Mouse (Mus musculus) embryonic facial prominence, embryonic 11.5 days (tissue): ENCODE data around the gene Tmem179b. TPM values are rescaled to one million over a fixed set of nuclear protein-coding genes. Genes with fewer than 3 reads are reported as not detected.

Source experiments
- ATAC-seq: fragments of 200-750 bp; cut with Nextera tagmentation; replicated peaks from 2 replicates; pipeline ENCODE4 v1.8.0; 2017; ENCODE audit warnings: low read depth; ENCODE audit not compliant: insufficient number of reproducible peaks, low FRiP score, low TSS enrichment
- DNase-seq: peaks from one replicate; pipeline ENCODE4 v3.0.0-alpha.2; 2015; ENCODE audit warnings: low spot score
- H3K27ac ChIP-seq: fragments of 300-500 bp; sonication (generic); replicated peaks from 2 replicates; pipeline ENCODE4 v1.5.1; 2014; ENCODE audit warnings: mild to moderate bottlenecking, low read depth, low read length, control low read depth
- H3K27me3 ChIP-seq: fragments of 300-500 bp; sonication (generic); 2 replicates; pipeline ENCODE4 v1.6.1; 2014; ENCODE audit warnings: mild to moderate bottlenecking, low read length, moderate library complexity, mixed read lengths; ENCODE audit not compliant: control insufficient read depth, insufficient read depth
- H3K36me3 ChIP-seq: fragments of 300-500 bp; sonication (generic); replicated peaks from 2 replicates; pipeline ENCODE4 v1.6.1; 2014; ENCODE audit warnings: low read depth, mild to moderate bottlenecking, low read length, moderate library complexity, mixed read lengths; ENCODE audit not compliant: control insufficient read depth, insufficient read depth
- H3K4me1 ChIP-seq: fragments of 300-500 bp; sonication (generic); 2 replicates; pipeline ENCODE4 v1.6.1; 2014; ENCODE audit warnings: low read length, mixed read lengths; ENCODE audit not compliant: control insufficient read depth, insufficient read depth
- H3K4me2 ChIP-seq: fragments of 300-500 bp; sonication (generic); 2 replicates; pipeline ENCODE4 v1.6.1; 2014; ENCODE audit warnings: low read depth, mild to moderate bottlenecking, control low read depth, low read length, moderate library complexity
- H3K4me3 ChIP-seq: fragments of 300-500 bp; sonication (generic); 2 replicates; pipeline ENCODE4 v1.5.1; 2014; ENCODE audit warnings: low read depth, low read length, control low read depth
- H3K9ac ChIP-seq: fragments of 300-500 bp; sonication (generic); replicated peaks from 2 replicates; pipeline ENCODE4 v1.6.1; 2014; ENCODE audit warnings: mild to moderate bottlenecking, control low read depth, low read length
- H3K9me3 ChIP-seq: fragments of 300-500 bp; sonication (generic); replicated peaks from 2 replicates; pipeline ENCODE4 v1.6.1; 2016; ENCODE audit warnings: mild to moderate bottlenecking, low read length, inconsistent platforms, mixed read lengths; ENCODE audit not compliant: control insufficient read depth
- WGBS: fragments of 180-500 bp; shearing (Covaris S2); extraction: QIAGEN DNeasy Blood & Tissue Kit; methylation state at CpG from one replicate; pipeline ENCODE4 v1.1.7; 2014; 5-methylcytosine and 5-hydroxymethylcytosine counted together
- polyA plus RNA-seq: library from polyadenylated mRNA; unstranded; fragments of >200 nt; fragmentation: Nextera tagmentation; extraction: Ambion mirVana; gene quantifications from 2 replicates; pipeline ENCODE4 v1.2.1, GENCODE M21; 2014

The Tmem179b gene
- polyA plus RNA-seq, 1 experiment from 2014 or later: 44.8 TPM

DNA sequence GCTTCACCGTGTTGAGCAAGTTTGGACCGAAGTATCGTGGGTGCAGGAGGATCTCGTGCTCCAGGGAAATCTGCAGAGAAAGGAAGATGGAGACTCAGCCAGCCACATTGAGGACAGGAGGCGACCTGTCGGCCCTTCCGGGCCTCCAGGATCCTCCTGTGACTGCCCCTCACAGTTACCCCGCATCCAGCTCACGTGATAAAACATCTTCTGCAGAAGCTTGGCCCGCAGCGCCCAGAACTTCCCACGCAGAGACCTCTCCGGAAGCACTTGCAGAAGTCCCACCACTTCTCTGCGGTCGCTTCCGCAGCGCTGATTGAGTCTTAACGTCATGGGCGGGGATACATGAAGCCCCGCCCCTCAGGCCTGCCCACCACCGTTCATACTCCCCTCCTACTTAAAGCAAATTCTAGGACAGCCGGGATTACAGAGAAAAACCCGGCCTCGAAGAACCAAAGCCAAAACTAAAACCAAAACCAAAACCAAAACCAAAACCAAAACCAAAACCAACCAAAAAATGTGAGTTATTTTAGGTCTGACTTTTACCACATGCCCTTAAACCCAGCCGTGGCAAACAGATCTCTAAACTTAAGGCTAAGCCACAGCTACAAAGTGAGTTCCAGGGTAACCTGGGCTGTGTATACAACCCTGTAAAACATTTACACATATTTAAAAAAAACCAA, 24.1 kb upstream of the Tmem179b start, which contains the start of gene Polr2g:
Gene Polr2g (minus strand): TSS at position 314 of the 683 bp plus-strand sequence.
- H3K4me1 ChIP-seq: no peaks in the 10 kb centered on the region
- peak within 1 kb of the TSS; percentile 80 for H3K4me3 ChIP-seq
- peak within 1 kb of the TSS; percentile 52 for H3K4me2 ChIP-seq
- peaks cover 9% of the 10 kb centered on the region for H3K36me3 ChIP-seq
- ATAC-seq (peak; percentile 57; the same call in 1 of the 2 replicates), DNase-seq (peak; percentile 96)
- WGBS: 2% methylated on average over 25 of the region's 25 CpGs
- H3K27ac ChIP-seq: no peak within 1 kb of the TSS
- H3K9me3 ChIP-seq: no peaks in the 10 kb centered on the region
- H3K27me3 ChIP-seq: no peaks in the 10 kb centered on the region
- H3K9ac ChIP-seq: peak within 1 kb of the TSS; percentile 86

DNA sequence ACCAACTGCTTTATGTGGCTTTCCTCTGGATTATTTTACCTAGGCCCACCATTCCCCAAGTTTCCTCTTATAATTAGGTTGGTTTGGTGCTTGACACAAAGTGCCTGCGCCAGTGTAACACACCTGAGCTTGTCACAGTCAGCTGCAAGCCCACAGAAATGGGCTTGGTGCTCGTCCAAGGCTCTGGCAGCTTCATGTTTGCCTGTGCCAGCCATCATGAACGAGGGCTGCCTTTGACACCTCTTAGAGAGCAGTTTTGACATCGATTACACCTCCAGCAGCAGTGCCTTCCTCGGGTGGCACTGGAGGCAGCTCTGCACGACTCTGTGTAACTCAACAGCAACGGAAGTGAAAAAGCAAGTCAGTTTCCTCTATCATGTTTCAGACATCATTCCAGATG, 15.9 kb upstream of the Tmem179b start:
- Histone ChIP-seq H3K27ac (no peak overlapping the region), H3K4me1 (no peaks in the 10 kb centered on the region), H3K36me3 (peaks cover 12% of the 10 kb centered on the region), H3K27me3 (no peaks in the 10 kb centered on the region), H3K4me3 (no peak overlapping the region), H3K4me2 (no peak overlapping the region), H3K9ac (no peak overlapping the region), H3K9me3 (no peaks in the 10 kb centered on the region)
- ATAC-seq: no peak
- 87% methylated on average over 7 of the region's 7 CpGs for WGBS
- DNase-seq: no peak

DNA sequence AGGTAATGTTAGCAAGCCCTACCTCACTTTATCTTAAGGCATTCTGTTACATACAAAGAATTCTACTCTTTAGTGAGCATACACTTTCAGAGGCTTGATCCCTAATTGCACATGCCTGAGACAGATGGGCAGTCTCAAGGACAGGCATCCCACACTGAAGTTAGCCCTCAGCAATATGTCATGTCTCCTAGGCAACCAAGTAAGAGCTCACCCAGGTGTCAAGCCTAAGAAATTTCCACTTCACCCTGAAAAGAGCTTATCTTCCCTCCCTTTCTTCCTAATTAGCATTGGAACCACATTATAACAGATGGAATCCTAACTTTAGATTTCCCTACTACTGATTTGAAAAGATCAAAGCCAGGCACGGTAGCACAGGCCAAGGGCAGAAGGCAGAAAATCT, 14.9 kb upstream of the Tmem179b start:
- peaks cover 9% of the 10 kb centered on the region for H3K36me3 ChIP-seq
- 58% methylated on average over 1 of the region's 1 CpGs for WGBS
- no peak overlapping the region for H3K4me3 ChIP-seq
- no peaks in the 10 kb centered on the region for H3K27me3 ChIP-seq
- H3K9ac ChIP-seq: no peak overlapping the region
- DNase-seq (no peak), ATAC-seq (no peak)
- H3K27ac ChIP-seq: no peak overlapping the region
- no peaks in the 10 kb centered on the region for H3K9me3 ChIP-seq
- H3K4me1 ChIP-seq: no peaks in the 10 kb centered on the region
- H3K4me2 ChIP-seq: no peak overlapping the region

DNA sequence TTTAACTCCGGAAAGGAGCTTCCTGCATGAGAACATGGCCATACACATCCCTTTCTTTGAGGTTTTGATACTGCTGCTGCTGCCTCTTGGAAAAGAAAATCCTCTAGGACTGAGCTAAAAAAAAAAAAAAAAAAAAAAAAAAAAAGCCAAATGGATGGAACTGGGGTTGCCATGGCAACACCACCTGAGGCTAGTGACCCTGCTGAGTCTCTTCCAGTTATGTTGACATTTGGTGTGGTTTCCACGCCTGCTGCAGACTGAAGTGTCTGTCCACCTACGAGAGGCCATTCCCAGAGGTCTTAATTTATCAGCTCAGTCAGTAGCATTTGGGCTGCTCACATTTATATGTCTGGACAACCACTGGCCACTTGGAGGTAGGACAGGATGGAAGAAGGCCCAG, 14.3 kb upstream of the Tmem179b start:
- no peak overlapping the region for H3K4me2 ChIP-seq
- ATAC-seq (no peak), DNase-seq (peak; percentile 31)
- 21% methylated on average over 3 of the region's 3 CpGs for WGBS
- no peaks in the 10 kb centered on the region for H3K4me1 ChIP-seq
- H3K36me3 ChIP-seq: peaks cover 4% of the 10 kb centered on the region
- no peak overlapping the region for H3K27ac ChIP-seq
- H3K9ac ChIP-seq: peak overlapping the region; percentile 22; the same call in 1 of the 2 replicates
- H3K27me3 ChIP-seq: no peaks in the 10 kb centered on the region
- H3K9me3 ChIP-seq: no peaks in the 10 kb centered on the region
- no peak overlapping the region for H3K4me3 ChIP-seq

DNA sequence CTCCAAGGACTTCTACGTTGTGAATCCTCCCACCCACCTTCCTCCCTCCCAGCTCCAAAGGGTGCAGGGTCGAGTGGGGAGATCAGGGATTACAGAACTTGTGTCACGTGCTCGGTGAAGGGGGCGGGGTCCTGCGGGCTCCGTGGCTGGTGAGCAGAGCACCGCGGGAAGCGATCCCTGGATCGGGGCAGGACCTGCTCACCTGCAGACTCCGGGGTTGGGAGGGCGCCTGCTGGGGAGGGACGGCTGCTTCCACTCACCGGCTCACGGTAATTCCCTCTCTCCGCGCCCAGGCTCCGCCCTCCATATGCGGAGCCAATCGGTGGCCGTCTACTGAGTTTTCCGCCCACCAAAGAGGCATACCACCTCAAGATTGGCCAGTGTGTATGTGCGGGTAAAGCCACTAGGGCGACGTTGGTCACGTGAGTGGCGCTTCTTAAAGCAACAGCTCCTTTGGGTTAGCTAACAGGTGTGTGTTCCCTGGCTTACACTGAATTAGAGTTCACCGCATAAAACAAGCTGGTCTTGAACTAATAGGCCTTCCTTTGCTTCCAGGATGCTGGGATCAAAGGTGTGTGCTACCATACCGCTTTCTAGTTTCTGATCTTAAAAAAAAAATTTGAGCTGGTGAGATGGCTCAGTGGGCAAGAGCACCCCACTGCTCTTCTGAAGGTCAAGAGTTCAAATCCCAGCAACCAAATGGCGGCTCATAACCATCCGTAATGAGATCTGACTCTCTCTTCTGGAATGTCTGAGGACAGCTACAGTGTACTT, 11.9 kb upstream of the Tmem179b start, which contains the start of gene Taf6l:
Gene Taf6l (minus strand): TSS at position 410 of the 774 bp plus-strand sequence.
- under 1% methylated on average over 32 of the region's 32 CpGs for WGBS

DNA sequence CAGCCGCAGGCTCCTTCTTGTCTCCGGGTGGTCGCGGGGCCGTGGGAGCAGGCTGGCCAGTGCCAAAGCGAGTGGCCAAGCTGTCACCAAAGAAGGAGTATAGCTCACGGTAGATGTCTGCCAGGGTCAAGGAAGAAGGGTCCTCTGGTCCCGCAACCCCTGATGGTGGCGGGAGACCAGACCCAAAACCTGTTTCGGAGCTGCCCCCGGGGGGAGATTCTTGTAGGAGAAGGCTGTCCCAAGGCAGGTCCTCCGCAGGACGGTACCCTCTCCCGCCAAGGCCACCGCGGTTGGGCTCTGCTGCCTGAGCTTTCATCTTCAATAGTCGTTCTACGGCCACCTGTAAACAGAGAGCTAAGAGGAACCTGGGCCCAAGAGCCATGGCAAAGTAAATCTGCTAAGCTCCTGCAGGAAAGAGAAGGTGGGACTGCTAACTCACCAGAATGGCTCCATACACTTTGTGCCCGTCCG, 719 bp upstream of the Tmem179b start:
- peak overlapping the region; percentile 96 for H3K9ac ChIP-seq
- H3K36me3 ChIP-seq: no peaks in the 10 kb centered on the region; the same call in 1 of the 2 replicates
- H3K4me3 ChIP-seq: peak overlapping the region; percentile 74
- H3K9me3 ChIP-seq: no peaks in the 10 kb centered on the region
- peak overlapping the region; percentile 94 for H3K27ac ChIP-seq
- DNase-seq (no peak), ATAC-seq (peak; percentile 22)
- peak overlapping the region; percentile 99 for H3K4me2 ChIP-seq
- 7% methylated on average over 20 of the region's 20 CpGs for WGBS
- H3K27me3 ChIP-seq: no peaks in the 10 kb centered on the region
- H3K4me1 ChIP-seq: no peaks in the 10 kb centered on the region; the same call in 1 of the 2 replicates

More for the DNA sequence above, 11.9 kb upstream of the Tmem179b start, which contains the start of gene Taf6l:
- Histone ChIP-seq H3K27me3 (no peaks in the 10 kb centered on the region), H3K9ac (peak within 1 kb of the TSS; percentile 63), H3K4me2 (peak within 1 kb of the TSS; percentile 57), H3K4me3 (peak within 1 kb of the TSS; percentile 74), H3K4me1 (no peaks in the 10 kb centered on the region), H3K9me3 (no peaks in the 10 kb centered on the region), H3K36me3 (peaks cover 2% of the 10 kb centered on the region; the same call in 1 of the 2 replicates), H3K27ac (peak within 1 kb of the TSS; percentile 59; the same call in 1 of the 2 replicates)
- ATAC-seq: peak; percentile 98
- peak; percentile 97 for DNase-seq

DNA sequence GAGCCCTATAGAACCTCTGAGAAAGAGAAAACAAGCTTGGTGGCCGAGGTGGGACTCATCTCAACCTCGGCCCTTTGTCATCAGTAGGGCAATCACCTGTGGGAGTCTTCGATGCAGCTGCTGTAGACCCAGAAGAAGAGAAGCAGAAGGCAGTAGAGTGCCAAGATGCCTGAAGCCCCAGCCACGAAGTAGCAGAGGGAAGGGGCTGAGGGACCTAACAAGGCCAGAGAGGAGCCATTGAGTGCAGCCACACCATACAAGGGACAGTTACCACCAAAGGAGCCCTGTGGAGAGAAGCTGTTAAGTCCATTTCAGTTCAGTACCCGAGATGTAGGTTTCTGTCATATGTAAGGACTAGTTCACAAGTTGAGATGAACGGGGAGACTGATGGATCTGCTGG, 858 bp downstream of the Tmem179b start:
- Histone ChIP-seq H3K36me3 (peaks cover 4% of the 10 kb centered on the region; the same call in 1 of the 2 replicates), H3K9me3 (no peaks in the 10 kb centered on the region), H3K4me1 (no peaks in the 10 kb centered on the region; the same call in 1 of the 2 replicates), H3K9ac (peak overlapping the region; percentile 29; the same call in 1 of the 2 replicates), H3K4me2 (peak overlapping the region; percentile 99), H3K4me3 (peak overlapping the region; percentile 74), H3K27ac (no peak overlapping the region), H3K27me3 (no peaks in the 10 kb centered on the region)
- 66% methylated on average over 6 of the region's 6 CpGs for WGBS
- ATAC-seq: no peak
- no peak for DNase-seq
